ENCODE assay signal across 8 mouse cellular contexts in the genomic region with DNA sequence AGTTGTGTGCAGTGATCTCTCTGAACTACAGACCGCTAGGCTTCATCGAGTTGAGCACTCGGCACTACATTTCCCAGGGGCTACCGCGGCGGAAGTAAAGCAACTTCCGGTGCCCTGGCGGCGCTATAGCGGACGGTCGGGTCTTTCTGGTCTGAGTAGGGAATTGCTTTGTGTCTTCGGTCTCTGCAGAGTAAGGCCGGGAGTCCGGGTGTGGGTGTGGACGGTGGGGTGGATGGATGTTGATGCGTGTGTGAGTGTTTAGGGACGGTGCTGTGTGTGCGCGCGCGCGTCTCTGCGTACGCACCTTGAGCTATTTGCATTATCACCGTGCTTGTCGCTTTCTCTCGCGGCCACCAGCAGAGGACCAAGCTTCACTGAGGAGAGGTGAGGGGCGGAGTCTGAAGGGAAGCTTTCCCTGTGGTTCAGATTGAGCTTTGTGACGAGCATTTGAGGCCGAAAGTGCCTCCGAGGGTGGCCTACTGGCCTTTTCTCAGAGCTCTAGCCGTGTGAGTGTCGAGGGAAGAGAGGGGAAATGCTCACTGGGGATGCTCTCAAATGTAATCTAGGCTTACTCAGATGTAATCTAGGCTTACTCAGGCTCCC. TPM values are rescaled to one million over a fixed set of nuclear protein-coding genes. Genes with fewer than 3 reads are reported as not detected.
A peak's percentile ranks its signal among the peaks of the same experiment; 100 is the strongest.
DNase-seq lines count a peak whose midpoint lies in the region; ATAC-seq and TF ChIP-seq lines count a peak whose summit lies in the region.

A gene (plus strand): TSS at position 109 of the 603 bp plus-strand sequence.

- TF ChIP-seq POLR2A in olfactory bulb, adult 2 months (IDR thresholded peaks at IDR 0.05; ENCODE audit: insufficient read depth, low read depth, low read length), result peak; percentile 92
- TF ChIP-seq POLR2A in thymus, adult 2 months (IDR thresholded peaks at IDR 0.05; ENCODE audit: control insufficient read depth, extremely low read depth, insufficient read depth, low read length, poor library complexity), result peak; percentile 37; the same call in 1 of the 2 replicates

- no peaks in the 10 kb centered on the region for H3K9me3 ChIP-seq in G1E (replicated peaks)
- no peaks in the 10 kb centered on the region for H3K9me3 ChIP-seq in forebrain, embryonic 16.5 days (ENCODE audit: control insufficient read depth, low read length)
- no peaks in the 10 kb centered on the region for H3K9me3 ChIP-seq in lung, embryonic 14.5 days (ENCODE audit: low read depth, low read length)

- WGBS in forebrain, embryonic 16.5 days, result under 1% methylated on average over 35 of the region's 35 CpGs
- WGBS in lung, embryonic 14.5 days, result under 1% methylated on average over 35 of the region's 35 CpGs
- WGBS in olfactory bulb, adult 2 months, result under 1% methylated on average over 35 of the region's 35 CpGs
- under 1% methylated on average over 35 of the region's 35 CpGs for WGBS in thymus, adult 2 months

- peaks cover 34% of the 10 kb centered on the region for H3K4me1 ChIP-seq in G1E (ENCODE audit: insufficient read depth, low read depth, low read length)
- peaks cover 37% of the 10 kb centered on the region for H3K4me1 ChIP-seq in forebrain, embryonic 16.5 days (replicated peaks; ENCODE audit: control insufficient read depth, insufficient read depth, low read length)
- peaks cover 3% of the 10 kb centered on the region; the same call in 1 of the 2 replicates for H3K4me1 ChIP-seq in lung, embryonic 14.5 days (ENCODE audit: insufficient read depth)
- H3K4me1 ChIP-seq in olfactory bulb, adult 2 months (ENCODE audit: control insufficient read depth, insufficient read depth, low read length), result peaks cover 14% of the 10 kb centered on the region
- peaks cover 3% of the 10 kb centered on the region; the same call in 1 of the 2 replicates for H3K4me1 ChIP-seq in thymus, adult 2 months (replicated peaks; ENCODE audit: control insufficient read depth, insufficient read depth, low read length)

- peaks cover 17% of the 10 kb centered on the region for H3K36me3 ChIP-seq in G1E (replicated peaks)
- H3K36me3 ChIP-seq in forebrain, embryonic 16.5 days (ENCODE audit: control insufficient read depth, insufficient read depth), result no peaks in the 10 kb centered on the region
- no peaks in the 10 kb centered on the region for H3K36me3 ChIP-seq in lung, embryonic 14.5 days (ENCODE audit: insufficient read depth)
- no peaks in the 10 kb centered on the region for H3K36me3 ChIP-seq in thymus, adult 2 months (ENCODE audit: control insufficient read depth, insufficient read depth, low read length)

- intact Hi-C loops in heart, postnatal 36 days (cut with DNase I), result no loop called here

- peak within 1 kb of the TSS; percentile 82 for H3K9ac ChIP-seq in forebrain, embryonic 16.5 days (replicated peaks; ENCODE audit: low read depth, low read length)
- peak within 1 kb of the TSS; percentile 92 for H3K9ac ChIP-seq in lung, embryonic 14.5 days

- H3K27ac ChIP-seq in forebrain, embryonic 16.5 days (ENCODE audit: low read length), result peak within 1 kb of the TSS; percentile 99
- H3K27ac ChIP-seq in layer of hippocampus, adult 2 months, result peak within 1 kb of the TSS; percentile 95
- H3K27ac ChIP-seq in lung, embryonic 14.5 days (ENCODE audit: low read depth), result peak within 1 kb of the TSS; percentile 95
- peak within 1 kb of the TSS; percentile 81 for H3K27ac ChIP-seq in olfactory bulb, adult 2 months (ENCODE audit: insufficient read depth, low read depth, low read length)
- H3K27ac ChIP-seq in thymus, adult 2 months (ENCODE audit: control insufficient read depth, insufficient read depth, low read length), result peak within 1 kb of the TSS; percentile 70

- peak; percentile 86 for ATAC-seq in G1E (ENCODE audit: extremely low read depth, insufficient number of reproducible peaks, low FRiP score, poor library complexity, severe bottlenecking)
- ATAC-seq in forebrain, embryonic 16.5 days, result peak; percentile 92
- ATAC-seq in lung, embryonic 14.5 days (ENCODE audit: insufficient read depth), result peak; percentile 94

- H3K27me3 ChIP-seq in G1E (ENCODE audit: insufficient read depth, low read length), result 0 out of 2 replicates have a peak, but pooled peaks cover 3% of the 10 kb centered on the region
- H3K27me3 ChIP-seq in forebrain, embryonic 16.5 days (replicated peaks; ENCODE audit: control insufficient read depth, insufficient read depth, low read length), result no peaks in the 10 kb centered on the region
- H3K27me3 ChIP-seq in lung, embryonic 14.5 days (ENCODE audit: insufficient read depth, low read length), result no peaks in the 10 kb centered on the region
- H3K27me3 ChIP-seq in thymus, adult 2 months (ENCODE audit: control insufficient read depth, insufficient read depth, low read length), result no peaks in the 10 kb centered on the region

- peak; percentile 80 for DNase-seq in G1E (ENCODE audit: low spot score)
- DNase-seq in cerebellum, adult 18-20 months, result peak; percentile 89 to 90
- DNase-seq in heart, postnatal 36 days, result peak; percentile 83 to 86
- DNase-seq in layer of hippocampus, adult 2 months (ENCODE audit: low spot score in 2 of 2), result peak; percentile 78 to 85
- DNase-seq in lung, embryonic 14.5 days, result peak; percentile 95
- DNase-seq in thymus, adult 2 months, result peak; percentile 84

- H3K4me2 ChIP-seq in forebrain, embryonic 16.5 days (ENCODE audit: low read length), result peak within 1 kb of the TSS; percentile 83
- peak within 1 kb of the TSS; percentile 82 for H3K4me2 ChIP-seq in lung, embryonic 14.5 days

- peak within 1 kb of the TSS; percentile 79 for H3K4me3 ChIP-seq in G1E (ENCODE audit: low read depth, low read length)
- peak within 1 kb of the TSS; percentile 68 for H3K4me3 ChIP-seq in forebrain, embryonic 16.5 days (replicated peaks; ENCODE audit: low read length)
- peak within 1 kb of the TSS; percentile 89 for H3K4me3 ChIP-seq in layer of hippocampus, adult 2 months
- peak within 1 kb of the TSS; percentile 62 for H3K4me3 ChIP-seq in lung, embryonic 14.5 days (ENCODE audit: low read depth, low read length)
- peak within 1 kb of the TSS; percentile 66 for H3K4me3 ChIP-seq in olfactory bulb, adult 2 months (ENCODE audit: insufficient read depth, low read depth, low read length)
- H3K4me3 ChIP-seq in thymus, adult 2 months (ENCODE audit: control insufficient read depth, insufficient read depth, low read length), result peak within 1 kb of the TSS; percentile 97

- no peak for TF ChIP-seq CTCF in G1E (IDR thresholded peaks at IDR 0.05; ENCODE audit: low read depth, low read length)
- peak; percentile 67 for TF ChIP-seq CTCF in layer of hippocampus, adult 2 months (conservative IDR thresholded peaks at IDR 0.05)
- TF ChIP-seq CTCF in lung, embryonic 14.5 days (IDR thresholded peaks at IDR 0.05; ENCODE audit: low read depth), result peak; percentile 62
- peak; percentile 56; the same call in 1 of the 2 replicates for TF ChIP-seq CTCF in olfactory bulb, adult 2 months (IDR thresholded peaks at IDR 0.05; ENCODE audit: insufficient read depth, low read depth, low read length)
- TF ChIP-seq CTCF in thymus, adult 2 months (IDR thresholded peaks at IDR 0.05; ENCODE audit: borderline replicate concordance, control insufficient read depth, extremely low read depth, insufficient read depth, low read length, poor library complexity), result peak; percentile 64; the same call in 1 of the 2 replicates

RNA-seq across cellular contexts. Expression of the gene that starts here (rescaled TPM):
- 16.3 and 21.4 TPM in 2 replicates for total RNA-seq in G1E (2014; fragmentation: Nextera tagmentation)
- total RNA-seq in G1E (2017), result 7.1 and 9.4 TPM in 2 replicates
- polyA plus RNA-seq in G1E (2012), result 0.26 and 0.70 TPM in 2 replicates
- 132 and 133 TPM in 2 replicates for polyA plus RNA-seq in forebrain, embryonic 16.5 days (2015; fragmentation: Nextera tagmentation; extraction: Ambion mirVana)
- 1 to 10 TPM; 7.9 to 8.3 TPM for total RNA-seq in heart, postnatal 36 days (2021)
- total RNA-seq in layer of hippocampus, adult 2 months (2021), result 10 to 100 TPM; 37.5 to 38.6 TPM
- 37.5 and 39.3 TPM in 2 replicates for polyA plus RNA-seq in lung, embryonic 14.5 days (2014; fragmentation: Nextera tagmentation; extraction: Ambion mirVana)
- not detected in 2 replicates for polyA plus RNA-seq in olfactory bulb, adult 2 months (2012; ENCODE audit: insufficient read depth, insufficient read length, low replicate concordance, missing spikeins)
- 2.5 and 2.6 TPM in 2 replicates for polyA plus RNA-seq in thymus, adult 2 months (2012; rRNA removed)

Comparison
In these comparisons a context has a peak if more than half of its experiments do, and no peak if none do; other contexts are left out.
1. Peak in every context shown above with its lines: DNase-seq, ATAC-seq, H3K4me3 ChIP-seq and H3K27ac ChIP-seq.